Mouse (Mus musculus) cerebellum, adult 9-10 months (tissue): ENCODE data around the gene Disp1.

Experiments
- DNase-seq: peaks from one replicate; pipeline ENCODE4 v3.0.0; 2022

Gene Disp1

GRCm38 (mm10) chr1:183161057-183161456 is 60.3 kb downstream of the Disp1 start:
- DNase-seq = no peak

GRCm38 (mm10) chr1:183160188-183160587 is 61.1 kb downstream of the Disp1 start:
- DNase-seq = no peak

DNA sequence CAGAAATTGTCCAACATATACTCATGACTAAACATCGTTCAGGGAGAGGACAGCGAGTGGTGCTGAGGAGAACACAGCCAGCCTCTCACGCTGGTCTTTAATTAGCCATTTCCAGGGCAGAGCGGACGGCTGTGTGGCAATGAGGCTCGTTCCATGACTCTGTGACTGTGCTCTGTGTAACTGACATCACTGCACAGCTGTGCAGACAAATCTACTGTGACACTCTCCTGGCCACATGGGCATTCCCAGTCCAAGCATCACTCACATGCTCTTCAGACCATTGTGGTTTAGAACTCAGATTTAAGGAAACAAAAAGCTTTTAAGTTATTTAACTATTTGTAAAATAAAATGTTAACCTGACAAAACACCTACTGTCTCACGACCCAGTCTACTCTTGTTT is 62.1 kb downstream of the Disp1 start:
- DNase-seq = no peak

DNA sequence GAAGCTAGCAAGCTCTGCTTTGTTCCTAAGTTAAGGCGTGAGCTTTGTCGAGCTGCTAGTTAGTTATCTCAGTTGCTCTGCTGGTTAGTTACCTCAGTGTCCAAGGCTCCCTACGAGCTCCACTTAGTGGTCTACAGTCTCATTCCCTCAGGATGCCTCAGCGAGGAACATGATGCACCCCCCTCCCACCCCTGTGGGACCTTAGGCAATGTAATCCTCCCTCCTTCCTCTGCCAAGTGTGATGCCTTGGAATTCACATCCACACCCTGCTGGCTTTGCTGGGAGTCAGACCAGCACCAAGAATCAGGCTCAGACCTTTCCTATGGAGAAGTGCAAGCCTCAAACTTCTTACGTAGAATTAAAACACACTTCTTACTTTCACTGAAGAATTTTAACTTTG is 65.7 kb downstream of the Disp1 start:
- no peak for DNase-seq

GRCm38 (mm10) chr1:183154296-183155204 is 66.8 kb downstream of the Disp1 start:
- DNase-seq = no peak

- no peak for DNase-seq
These were observed 68.0 kb downstream of the Disp1 start for GRCm38 (mm10) chr1:183153354-183153753.

GRCm38 (mm10) chr1:183151510-183152319 is 69.6 kb downstream of the Disp1 start:
- no peak for DNase-seq

GRCm38 (mm10) chr1:183150379-183150840 is 70.9 kb downstream of the Disp1 start:
- DNase-seq = no peak

DNA sequence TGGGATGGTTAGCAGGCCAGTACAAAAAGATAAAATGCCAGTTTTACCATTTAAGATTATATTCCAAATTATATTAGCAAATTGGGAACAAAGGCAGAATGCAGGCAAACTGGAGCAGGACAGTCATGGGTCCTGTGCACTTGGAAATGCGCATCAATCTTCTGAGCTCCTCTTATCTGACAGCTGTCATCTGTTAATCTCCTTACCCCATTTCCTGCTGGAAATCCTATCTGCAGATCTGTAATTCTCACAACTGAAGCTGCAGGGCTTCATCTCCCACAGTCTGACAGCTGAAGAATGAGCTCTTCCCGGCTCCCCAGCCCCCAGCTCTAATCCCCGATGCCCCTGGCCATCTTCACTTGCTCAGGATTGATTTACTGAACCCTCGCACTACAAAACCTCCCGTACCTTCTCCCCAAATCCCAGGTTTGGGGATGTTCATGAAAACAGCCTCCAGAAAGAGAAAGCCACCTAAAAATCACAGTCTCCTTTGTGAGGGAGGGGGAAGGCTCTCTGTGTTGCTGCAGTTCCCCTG is 71.7 kb downstream of the Disp1 start:
- DNase-seq = no peak

DNA sequence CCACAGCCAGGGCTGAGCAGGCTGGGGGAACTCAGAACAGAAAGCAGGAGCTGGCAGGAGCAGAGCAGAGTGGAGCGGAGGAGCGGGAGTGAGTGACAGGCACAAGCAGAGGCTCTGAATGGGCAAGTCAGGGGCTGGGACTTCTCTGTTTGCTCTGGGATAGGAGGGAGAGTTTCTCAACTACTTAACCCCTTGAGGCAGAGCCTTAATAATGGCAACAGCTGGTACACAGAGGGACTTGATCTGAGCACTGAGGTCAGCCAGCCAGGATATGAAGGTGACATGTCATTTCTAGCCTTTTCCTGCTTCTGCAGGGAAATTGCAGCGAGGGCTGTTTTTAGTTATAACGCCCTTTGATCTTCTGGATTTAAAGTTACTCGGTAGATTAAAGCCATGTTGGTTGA is 73.9 kb downstream of the Disp1 start:
- DNase-seq = no peak

DNA sequence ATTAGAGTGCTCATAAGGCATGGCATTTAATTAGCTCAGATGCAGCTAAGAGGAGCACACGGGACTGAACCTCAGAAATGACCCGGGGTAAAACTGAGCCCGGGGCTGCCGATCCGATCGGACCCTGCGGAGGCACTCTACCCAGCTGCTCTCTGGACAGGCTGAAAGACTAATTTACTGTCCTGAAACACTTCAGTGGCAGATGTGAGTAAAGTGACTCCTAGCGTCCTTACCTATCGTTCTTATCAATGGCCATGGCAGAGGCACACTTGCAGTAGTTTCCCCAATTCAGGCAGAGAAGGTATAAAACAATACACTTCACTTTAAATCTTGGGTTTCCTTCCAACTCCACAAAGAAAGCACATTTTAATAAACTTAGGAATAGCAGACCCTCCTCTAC is 74.5 kb downstream of the Disp1 start:
- no peak for DNase-seq

- no peak for DNase-seq
These were observed 75.1 kb downstream of the Disp1 start for GRCm38 (mm10) chr1:183146102-183146735.

DNA sequence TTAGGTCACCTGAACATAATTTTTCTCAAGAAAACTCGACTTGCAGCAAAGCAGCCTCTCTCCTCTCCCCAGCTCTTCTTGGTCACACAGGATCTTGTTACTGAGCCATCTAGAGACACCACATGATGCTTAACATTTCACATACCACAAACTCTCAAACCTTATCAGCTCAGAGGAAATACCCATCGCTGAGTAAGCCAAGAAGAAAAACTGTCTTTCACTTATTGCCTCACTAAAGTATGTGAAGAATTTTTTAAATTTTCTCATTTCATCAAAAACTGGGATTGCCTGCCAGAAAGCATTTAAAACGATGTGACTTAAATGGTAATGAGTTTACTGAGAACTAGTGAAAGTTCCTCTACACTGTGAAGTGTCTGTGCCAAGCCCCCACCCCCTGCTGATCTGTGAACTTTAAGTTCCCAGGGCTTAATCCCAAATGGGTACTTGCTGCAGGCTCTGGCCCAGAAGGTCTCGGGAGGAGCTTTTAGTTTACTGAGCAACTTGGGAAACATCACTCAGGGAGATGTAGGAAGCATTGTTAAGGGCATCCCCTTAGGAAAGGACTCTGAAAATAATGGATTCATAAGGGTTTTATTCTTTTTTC is 76.6 kb downstream of the Disp1 start:
- DNase-seq = no peak

- DNase-seq = no peak
These were observed 78.1 kb downstream of the Disp1 start for GRCm38 (mm10) chr1:183143246-183143645.

- no peak for DNase-seq
These were observed 78.8 kb downstream of the Disp1 start for GRCm38 (mm10) chr1:183142566-183142965.

GRCm38 (mm10) chr1:183141329-183141728 is 80.0 kb downstream of the Disp1 start:
- DNase-seq = no peak

- DNase-seq = no peak
These were observed 80.6 kb downstream of the Disp1 start for GRCm38 (mm10) chr1:183140511-183141268.

DNA sequence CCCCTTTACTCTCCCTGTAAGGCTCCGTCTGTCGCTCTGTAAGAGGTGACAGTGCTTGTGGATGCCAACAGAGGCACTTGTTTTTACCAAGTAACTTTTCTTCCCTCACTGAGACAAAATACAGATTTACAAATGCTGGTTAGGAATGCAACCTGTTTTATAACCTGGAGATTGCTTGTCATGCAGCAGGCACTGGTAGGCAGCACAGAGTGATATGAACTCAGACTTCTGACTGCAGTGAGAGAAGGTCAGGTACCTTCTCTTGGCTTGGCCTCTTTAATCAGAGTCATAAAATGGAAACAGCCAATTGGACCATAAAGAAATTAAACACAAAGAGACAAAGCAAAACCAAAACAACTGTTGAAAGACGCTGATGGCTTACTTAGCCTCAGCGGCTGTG is 83.2 kb downstream of the Disp1 start:
- DNase-seq = no peak

DNA sequence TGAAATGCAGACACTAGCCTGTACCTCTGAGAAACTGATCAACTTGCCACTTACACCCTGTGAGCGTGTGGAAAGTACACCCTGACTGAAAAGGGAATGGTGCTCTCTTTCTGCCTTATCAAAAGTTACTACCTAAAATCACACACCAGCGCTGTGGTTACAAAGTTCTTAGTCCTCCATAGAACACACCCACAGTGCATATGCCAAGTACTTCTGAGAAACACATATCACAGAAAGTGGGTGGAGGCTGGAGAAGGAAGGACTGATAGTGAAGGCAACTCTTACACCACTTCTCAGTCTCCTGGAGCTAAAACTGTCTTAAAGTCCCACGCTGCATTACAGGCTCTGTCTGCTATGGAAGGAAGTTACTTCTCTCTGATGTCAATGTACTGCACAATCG is 86.9 kb downstream of the Disp1 start:
- no peak for DNase-seq

- no peak for DNase-seq
These were observed 87.9 kb downstream of the Disp1 start for GRCm38 (mm10) chr1:183133440-183133839.

DNA sequence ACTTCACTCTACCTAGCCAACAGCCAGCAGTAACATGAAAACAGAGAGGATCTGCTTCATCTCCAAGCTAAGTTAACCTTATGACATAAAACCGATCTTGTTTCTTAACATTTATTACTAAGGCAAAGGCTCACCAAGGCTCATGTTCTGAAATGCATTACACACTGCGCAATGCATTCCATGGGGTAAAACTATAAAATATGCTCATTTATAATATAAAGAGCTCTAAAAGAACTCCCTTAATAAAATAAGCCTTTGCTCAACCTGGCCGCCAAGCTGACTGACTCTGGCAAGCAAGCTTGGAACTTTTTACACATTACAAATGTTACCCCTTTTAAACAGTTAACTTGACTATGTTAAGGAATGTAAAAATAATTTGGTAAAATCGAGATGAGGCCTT is 94.1 kb downstream of the Disp1 start:
- no peak for DNase-seq

DNA sequence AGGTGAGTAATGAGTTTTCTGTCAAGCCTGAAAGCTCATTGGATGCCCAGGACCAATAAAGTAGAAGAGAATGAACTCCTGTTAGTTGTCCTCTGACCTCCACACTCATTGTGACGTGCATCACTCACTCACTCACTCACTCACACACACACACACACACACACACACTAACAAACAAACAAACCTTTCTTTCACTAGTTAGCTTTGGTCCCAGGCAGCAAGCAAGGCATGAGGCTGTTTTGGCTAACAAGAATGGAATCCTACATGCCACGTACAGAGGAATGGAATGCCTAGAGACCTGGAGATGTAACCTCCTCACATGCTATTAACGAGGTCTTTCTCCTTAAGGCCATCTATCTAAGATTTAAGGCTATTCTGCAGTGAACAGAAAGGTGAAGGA is 97.6 kb downstream of the Disp1 start:
- no peak for DNase-seq
